Mouse (Mus musculus) c-Kit-positive CD71-positive TER-119-positive erythroid progenitor cells, embryonic 14.5 days (primary cell): ENCODE measurements around the gene Spred3.

Source experiments
- DNase-seq: peaks from one replicate; pipeline ENCODE4 v3.0.0-alpha.2; 2013; ENCODE audit warnings: low spot score

The Spred3 gene

GRCm38 (mm10) chr7:29128725-29129124, 41.5 kb downstream of the Spred3 start:
- no peak for DNase-seq

GRCm38 (mm10) chr7:29126173-29126915, 43.9 kb downstream of the Spred3 start:
- DNase-seq, result peak; percentile 65

GRCm38 (mm10) chr7:29124970-29125369, 45.2 kb downstream of the Spred3 start, which contains the start of gene Ryr1:
Gene Ryr1 (minus strand): TSS chr7:29125179.
- peak; percentile 62 for DNase-seq

GRCm38 (mm10) chr7:29123531-29124358, 46.5 kb downstream of the Spred3 start:
- no peak for DNase-seq

- DNase-seq, result no peak
Measured at GRCm38 (mm10) chr7:29122821-29123220, 47.4 kb downstream of the Spred3 start.

GRCm38 (mm10) chr7:29119526-29119925, 50.7 kb downstream of the Spred3 start:
- no peak for DNase-seq

GRCm38 (mm10) chr7:29118142-29118851, 51.9 kb downstream of the Spred3 start:
- DNase-seq, result no peak

GRCm38 (mm10) chr7:29108992-29109955, 60.9 kb downstream of the Spred3 start:
- DNase-seq, result no peak
